Mouse (Mus musculus): ENCODE data around the gene Pole4.
A peak's percentile ranks its signal among the peaks of the same experiment; 100 is the strongest.

DNA sequence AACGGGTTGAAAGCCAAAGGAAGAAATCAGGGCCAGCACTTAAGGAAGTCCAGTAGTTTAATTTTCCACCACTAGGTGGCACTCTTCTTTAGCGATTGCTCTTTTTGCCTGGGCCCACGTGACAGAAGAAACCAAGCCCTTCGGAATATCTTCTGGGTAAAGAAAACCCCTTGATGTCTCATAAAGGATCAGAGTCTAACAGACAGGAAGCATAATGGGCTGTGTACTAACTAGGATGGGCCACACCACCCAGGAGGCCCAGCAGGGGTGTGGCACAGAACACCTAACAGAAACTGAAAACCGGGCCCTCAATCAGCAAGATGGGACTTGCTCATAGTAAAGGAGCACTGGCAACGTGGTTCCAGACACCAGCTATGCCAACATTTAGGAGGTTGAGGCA is 35.1 kb upstream of the Pole4 start:
- TF ChIP-seq CTCF (IDR thresholded peaks at IDR 0.05; ENCODE audit: borderline replicate concordance, extremely low read depth, insufficient read depth, insufficient read length): peak; percentile 77; the same call in 1 of the 2 replicates
- no peak for TF ChIP-seq POLR2A (IDR thresholded peaks at IDR 0.05; ENCODE audit: borderline replicate concordance, extremely low read depth, insufficient read depth, insufficient read length, poor library complexity, severe bottlenecking)

Data from brain, embryonic 14.5 days (tissue).